Mouse (Mus musculus) embryonic facial prominence, embryonic 14.5 days (tissue): ENCODE data around the gene Gdpgp1. TPM values are rescaled to one million over a fixed set of nuclear protein-coding genes. Genes with fewer than 3 reads are reported as not detected.

Source experiments
- ATAC-seq: fragments of 200-750 bp; cut with Nextera tagmentation; 2 replicates; pipeline ENCODE4 v1.8.0; 2017; ENCODE audit warnings: low read depth, moderate number of reproducible peaks, moderate TSS enrichment
- DNase-seq: peaks from one replicate; pipeline ENCODE4 v3.0.0-alpha.2; 2015; ENCODE audit warnings: low spot score
- H3K27ac ChIP-seq: fragments of 300-500 bp; sonication (generic); replicated peaks from 2 replicates; pipeline ENCODE4 v1.5.1; 2014; ENCODE audit warnings: low read depth, mild to moderate bottlenecking, low read length, moderate library complexity
- H3K27me3 ChIP-seq: fragments of 300-500 bp; sonication (generic); replicated peaks from 2 replicates; pipeline ENCODE4 v1.6.1; 2014; ENCODE audit warnings: low read length; ENCODE audit not compliant: control insufficient read depth, insufficient read depth
- H3K36me3 ChIP-seq: fragments of 300-500 bp; sonication (generic); 2 replicates; pipeline ENCODE4 v1.6.1; 2014; ENCODE audit warnings: low read length, mixed read lengths; ENCODE audit not compliant: control insufficient read depth, insufficient read depth
- H3K4me1 ChIP-seq: fragments of 300-500 bp; sonication (generic); 2 replicates; pipeline ENCODE4 v1.6.1; 2014; ENCODE audit warnings: antibody characterized with exemption, low read length; ENCODE audit not compliant: control insufficient read depth, insufficient read depth
- H3K4me2 ChIP-seq: fragments of 300-500 bp; sonication (generic); 2 replicates; pipeline ENCODE4 v1.6.1; 2014; ENCODE audit warnings: low read depth, mild to moderate bottlenecking, low read length, moderate library complexity, mixed read lengths
- H3K4me3 ChIP-seq: fragments of 300-500 bp; sonication (generic); 2 replicates; pipeline ENCODE4 v1.5.1; 2014; ENCODE audit warnings: low read depth, mild to moderate bottlenecking, low read length
- H3K9ac ChIP-seq: fragments of 300-500 bp; sonication (generic); 2 replicates; pipeline ENCODE4 v1.6.1; 2014; ENCODE audit warnings: low read depth, mild to moderate bottlenecking, low read length, moderate library complexity, mixed read lengths
- H3K9me3 ChIP-seq: fragments of 300-500 bp; sonication (generic); 2 replicates; pipeline ENCODE4 v1.6.1; 2016; ENCODE audit warnings: low read length; ENCODE audit not compliant: control insufficient read depth
- WGBS: fragments of 180-500 bp; shearing (Covaris S2); extraction: QIAGEN DNeasy Blood & Tissue Kit; methylation state at CpG from one replicate; pipeline ENCODE4 v1.1.7; 2014; 5-methylcytosine and 5-hydroxymethylcytosine counted together
- polyA plus RNA-seq: library from polyadenylated mRNA; unstranded; fragments of >200 nt; fragmentation: Nextera tagmentation; extraction: Ambion mirVana; gene quantifications from 2 replicates; pipeline ENCODE4 v1.2.1, GENCODE M21; 2014

The Gdpgp1 gene
- polyA plus RNA-seq, 1 experiment from 2014 or later: 2.0 TPM

- DNase-seq (no peak), ATAC-seq (no peak)
- no peaks in the 10 kb centered on the region for H3K36me3 ChIP-seq
- H3K4me2 ChIP-seq: no peak overlapping the region
- 84% methylated on average over 5 of the region's 5 CpGs for WGBS
- no peaks in the 10 kb centered on the region for H3K9me3 ChIP-seq
- H3K9ac ChIP-seq: no peak overlapping the region
- no peaks in the 10 kb centered on the region for H3K27me3 ChIP-seq
- no peak overlapping the region for H3K27ac ChIP-seq
- peaks cover 24% of the 10 kb centered on the region for H3K4me1 ChIP-seq
- H3K4me3 ChIP-seq: no peak overlapping the region
Observed at GRCm38 (mm10) chr7:80202961-80203360, 29.7 kb upstream of the Gdpgp1 start.

- no peaks in the 10 kb centered on the region for H3K9me3 ChIP-seq
- H3K4me3 ChIP-seq: no peak overlapping the region
- no peaks in the 10 kb centered on the region for H3K27me3 ChIP-seq
- no peak overlapping the region for H3K9ac ChIP-seq
- H3K4me1 ChIP-seq: peaks cover 25% of the 10 kb centered on the region
- no peaks in the 10 kb centered on the region for H3K36me3 ChIP-seq
- no peak overlapping the region for H3K4me2 ChIP-seq
- 56% methylated on average over 12 of the region's 12 CpGs for WGBS
- DNase-seq (no peak), ATAC-seq (no peak)
- H3K27ac ChIP-seq: no peak overlapping the region
Observed at GRCm38 (mm10) chr7:80203638-80204096, 29.0 kb upstream of the Gdpgp1 start.

- Histone ChIP-seq H3K36me3 (no peaks in the 10 kb centered on the region), H3K9ac (no peak overlapping the region), H3K4me1 (peaks cover 31% of the 10 kb centered on the region), H3K9me3 (no peaks in the 10 kb centered on the region), H3K27me3 (no peaks in the 10 kb centered on the region), H3K4me3 (no peak overlapping the region), H3K4me2 (no peak overlapping the region), H3K27ac (no peak overlapping the region)
- ATAC-seq (no peak), DNase-seq (no peak)
- WGBS: 74% methylated on average over 4 of the region's 4 CpGs
Observed at GRCm38 (mm10) chr7:80204362-80204761, 28.3 kb upstream of the Gdpgp1 start.

- DNase-seq (no peak), ATAC-seq (no peak)
- 55% methylated on average over 7 of the region's 7 CpGs for WGBS
- Histone ChIP-seq H3K4me2 (no peak overlapping the region), H3K9me3 (no peaks in the 10 kb centered on the region), H3K27ac (no peak overlapping the region), H3K9ac (no peak overlapping the region), H3K27me3 (no peaks in the 10 kb centered on the region), H3K4me1 (peaks cover 30% of the 10 kb centered on the region), H3K36me3 (no peaks in the 10 kb centered on the region), H3K4me3 (no peak overlapping the region)
Observed at GRCm38 (mm10) chr7:80204961-80205360, 27.7 kb upstream of the Gdpgp1 start.

GRCm38 (mm10) chr7:80205705-80206589 is 26.7 kb upstream of the Gdpgp1 start:
- Histone ChIP-seq H3K27ac (no peak overlapping the region), H3K4me1 (peaks cover 25% of the 10 kb centered on the region), H3K9ac (no peak overlapping the region), H3K36me3 (no peaks in the 10 kb centered on the region), H3K4me3 (no peak overlapping the region), H3K27me3 (no peaks in the 10 kb centered on the region), H3K9me3 (no peaks in the 10 kb centered on the region), H3K4me2 (no peak overlapping the region)
- 86% methylated on average over 12 of the region's 12 CpGs for WGBS
- no peak for DNase-seq
- no peak for ATAC-seq

- WGBS: 56% methylated on average over 3 of the region's 3 CpGs
- H3K27ac ChIP-seq: peak overlapping the region; percentile 74
- DNase-seq: no peak
- H3K9ac ChIP-seq: 0 out of 2 replicates have a peak overlapping the region, but pooled peaks have one; percentile 7
- H3K9me3 ChIP-seq: no peaks in the 10 kb centered on the region
- no peaks in the 10 kb centered on the region for H3K27me3 ChIP-seq
- peak overlapping the region; percentile 10; the same call in 1 of the 2 replicates for H3K4me2 ChIP-seq
- ATAC-seq: 0 out of 2 replicates have a peak, but pooled peaks have one; percentile 2
- H3K4me1 ChIP-seq: peaks cover 23% of the 10 kb centered on the region
- H3K4me3 ChIP-seq: no peak overlapping the region
- no peaks in the 10 kb centered on the region for H3K36me3 ChIP-seq
Observed at GRCm38 (mm10) chr7:80207314-80207731, 25.3 kb upstream of the Gdpgp1 start.

GRCm38 (mm10) chr7:80208026-80208642 is 24.5 kb upstream of the Gdpgp1 start:
- no peaks in the 10 kb centered on the region for H3K27me3 ChIP-seq
- DNase-seq (peak; percentile 77), ATAC-seq (peak; percentile 91)
- peak overlapping the region; percentile 74 for H3K27ac ChIP-seq
- H3K9ac ChIP-seq: no peak overlapping the region
- 0 out of 2 replicates have a peak, but pooled peaks cover 6% of the 10 kb centered on the region for H3K36me3 ChIP-seq
- WGBS: 69% methylated on average over 18 of the region's 18 CpGs
- H3K4me1 ChIP-seq: peaks cover 23% of the 10 kb centered on the region
- H3K4me3 ChIP-seq: no peak overlapping the region
- H3K4me2 ChIP-seq: no peak overlapping the region
- H3K9me3 ChIP-seq: no peaks in the 10 kb centered on the region

GRCm38 (mm10) chr7:80208738-80209430 is 23.8 kb upstream of the Gdpgp1 start:
- Histone ChIP-seq H3K27ac (peak overlapping the region; percentile 53), H3K9ac (peak overlapping the region; percentile 8; the same call in 1 of the 2 replicates), H3K36me3 (0 out of 2 replicates have a peak, but pooled peaks cover 12% of the 10 kb centered on the region), H3K4me3 (no peak overlapping the region), H3K4me2 (no peak overlapping the region), H3K9me3 (no peaks in the 10 kb centered on the region), H3K27me3 (no peaks in the 10 kb centered on the region), H3K4me1 (peaks cover 23% of the 10 kb centered on the region)
- DNase-seq (no peak), ATAC-seq (no peak)
- WGBS: 77% methylated on average over 10 of the region's 10 CpGs
